Mouse (Mus musculus) neutrophil, adult 5-6 weeks (primary cell): Measurements from ENCODE around the gene Sipa1l1. TPM values are rescaled to one million over a fixed set of nuclear protein-coding genes. Genes with fewer than 3 reads are reported as not detected.

Source experiments
- ATAC-seq: fragments of 151-379, 151-347 bp; 2 replicates; pipeline ENCODE4 v1.8.0; 2017; ENCODE audit warnings: mild to moderate bottlenecking, moderate TSS enrichment; ENCODE audit not compliant: insufficient number of reproducible peaks, poor library complexity, low FRiP score, severe bottlenecking; ENCODE audit errors: extremely low read depth
- total RNA-seq: library from RNA; stranded (forward); fragments of 200-1000 nt; gene quantifications from 2 replicates; pipeline ENCODE4 v1.2.3, GENCODE M21; 2017

Sipa1l1 gene
- total RNA-seq, result 63.7 and 69.6 TPM in 2 replicates

DNA sequence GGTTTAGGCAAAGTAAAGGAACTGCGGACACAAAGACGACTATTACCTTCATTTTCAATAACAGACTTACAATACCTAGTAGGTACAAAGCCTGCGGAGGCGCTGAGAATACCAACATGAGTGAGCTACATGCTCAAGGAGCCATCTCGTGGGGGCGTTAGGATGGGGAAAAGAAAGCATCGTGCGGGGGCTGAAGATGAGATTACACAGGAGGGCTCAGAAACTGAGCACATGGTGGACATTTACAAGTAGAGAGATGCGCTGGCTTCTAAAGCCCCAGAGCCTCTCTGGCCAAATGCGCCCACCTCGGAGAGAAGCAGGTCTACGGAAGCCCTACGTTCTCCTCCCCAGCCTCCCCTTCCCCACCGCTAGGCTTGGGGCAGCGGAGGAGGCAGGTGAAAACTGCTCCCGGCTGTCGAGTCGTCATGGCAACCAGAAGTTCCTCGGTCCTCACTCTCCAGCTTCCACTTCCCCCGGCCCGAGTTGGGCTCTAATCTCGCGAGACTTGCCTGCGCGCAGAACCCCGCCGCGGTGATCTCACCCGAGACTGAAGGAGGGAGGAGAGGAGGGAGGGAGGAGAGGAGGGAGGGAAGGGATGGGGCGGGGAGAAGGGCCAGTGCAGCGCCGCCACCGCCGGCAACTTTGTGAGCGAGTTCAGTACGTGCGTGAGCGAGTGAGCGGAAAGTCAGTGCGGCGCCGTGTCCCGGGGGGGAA is at the start of gene Sipa1l1:
Gene Sipa1l1, plus strand, starts transcription at position 501 of the 714 bp plus-strand sequence.
- ATAC-seq, result peak; percentile 90

DNA sequence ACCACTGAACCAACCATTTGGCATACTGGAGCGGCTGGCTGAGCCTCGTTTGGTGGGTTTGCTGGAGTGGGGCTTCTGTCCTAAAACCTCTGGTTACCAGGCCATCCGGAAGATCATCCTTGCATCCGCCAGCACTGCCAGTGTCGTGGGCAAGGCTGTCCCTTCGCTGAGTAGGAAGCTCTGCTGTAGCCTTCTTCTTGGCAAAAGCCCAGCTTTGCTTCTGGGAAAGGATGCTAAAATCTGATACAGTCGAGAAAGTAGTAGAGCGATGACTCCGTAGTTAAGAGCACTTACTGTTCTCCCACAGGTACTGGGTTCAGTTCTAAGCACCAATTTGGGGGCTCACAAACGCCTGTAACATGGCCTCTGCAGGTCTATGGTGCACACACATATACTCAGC is 47.2 kb upstream of the Sipa1l1 start:
- ATAC-seq, result no peak

DNA sequence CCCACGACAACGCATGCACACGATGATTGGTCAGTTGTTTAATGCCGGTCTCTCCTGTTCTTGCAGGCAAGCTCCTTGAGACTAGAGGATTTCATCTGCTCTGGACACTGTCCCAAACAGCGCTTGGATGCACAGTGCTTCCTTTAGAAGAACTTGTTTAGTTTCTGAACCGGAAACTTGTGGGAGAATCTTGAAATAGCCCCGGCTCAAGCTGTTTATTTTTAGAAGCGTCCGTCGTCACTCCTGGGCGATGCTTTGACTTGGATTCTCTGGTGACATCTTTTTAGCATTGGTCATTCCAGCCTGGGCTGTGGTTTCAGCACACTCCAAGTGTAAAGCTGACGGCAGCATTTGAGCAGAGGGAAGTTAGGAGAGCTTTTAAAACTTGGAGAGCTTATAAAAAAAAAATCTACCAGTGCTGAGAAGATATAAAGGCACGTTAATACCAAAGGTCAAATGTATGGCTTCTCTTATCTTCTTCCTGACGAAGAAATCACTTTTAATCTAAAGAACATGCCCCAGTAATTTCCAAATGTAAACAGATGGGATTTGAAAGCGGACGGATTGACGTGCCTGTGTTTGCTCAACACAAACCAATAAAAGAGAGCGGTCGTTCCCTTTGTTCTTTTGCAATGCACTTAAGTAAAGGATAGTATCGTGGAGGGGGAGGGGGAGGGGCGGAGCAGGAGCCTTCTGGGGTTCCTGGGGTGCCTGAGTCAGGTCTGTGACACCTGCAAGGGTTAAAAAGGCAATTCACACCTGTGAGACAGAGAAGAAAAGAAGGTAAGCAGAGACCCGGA is 46.5 kb upstream of the Sipa1l1 start:
- no peak for ATAC-seq

DNA sequence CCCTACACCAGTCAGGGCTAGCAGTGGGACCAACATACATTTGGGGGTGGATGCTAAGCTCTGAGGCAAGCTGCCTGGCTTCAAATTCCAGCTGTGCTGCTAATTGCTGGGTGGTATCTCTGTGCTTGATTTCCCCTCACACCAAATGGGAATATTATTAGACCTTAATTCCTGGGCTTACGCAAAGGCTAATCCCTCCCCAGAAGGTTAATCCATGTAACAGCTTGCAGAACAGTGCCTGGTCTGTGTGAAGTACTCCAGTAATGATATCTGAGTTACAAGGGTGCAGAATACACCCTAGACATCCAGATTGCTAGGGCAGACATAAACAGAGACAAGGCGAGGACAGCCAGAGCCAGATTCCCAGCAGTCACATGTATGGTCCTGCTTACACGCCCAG is 42.3 kb upstream of the Sipa1l1 start:
- ATAC-seq, result no peak

DNA sequence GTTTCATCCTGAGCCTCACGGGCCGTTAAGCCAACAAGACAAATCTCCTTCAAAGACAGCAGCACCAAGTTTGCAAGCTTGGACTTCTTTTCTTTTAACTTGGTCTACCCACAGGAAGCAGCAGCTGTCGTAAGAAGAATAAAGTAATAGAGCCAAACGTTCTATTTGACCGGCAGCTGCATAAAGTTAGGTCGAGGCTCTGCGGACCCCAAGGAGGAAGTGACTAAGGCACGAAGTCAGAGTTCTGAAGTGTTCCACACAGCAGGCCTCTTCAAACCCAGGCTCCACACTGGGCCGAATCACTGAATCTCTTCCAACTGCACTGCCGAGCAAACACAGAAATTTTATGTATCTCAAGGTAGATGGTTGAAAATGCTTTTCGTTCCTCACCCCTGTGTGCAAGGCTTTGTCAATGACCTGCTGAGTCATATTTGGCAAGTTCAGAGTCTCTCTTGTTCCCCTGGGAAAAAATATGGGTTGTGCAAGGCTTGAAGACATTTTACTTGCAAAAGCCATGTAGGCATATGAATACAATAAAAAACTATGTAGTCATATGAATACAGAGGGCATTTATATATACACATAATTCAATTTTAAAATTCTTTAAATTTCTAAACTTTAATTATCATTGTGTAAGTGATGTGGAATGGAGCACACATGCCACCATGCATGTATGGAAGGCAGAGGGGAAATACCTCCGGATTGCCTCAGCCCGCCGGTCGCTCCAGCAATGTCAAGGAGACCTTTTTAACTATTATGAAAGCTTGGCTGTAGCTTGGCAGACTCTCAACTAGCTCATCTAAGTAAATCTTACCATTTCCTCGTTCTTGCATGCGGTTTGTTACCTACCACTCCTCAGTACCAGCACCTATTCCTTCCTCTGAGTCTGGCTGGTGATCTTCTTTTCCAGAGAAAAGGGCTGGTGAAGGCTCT is 29.6 kb upstream of the Sipa1l1 start:
- 0 out of 2 replicates have a peak, but pooled peaks have one; percentile 3 for ATAC-seq

DNA sequence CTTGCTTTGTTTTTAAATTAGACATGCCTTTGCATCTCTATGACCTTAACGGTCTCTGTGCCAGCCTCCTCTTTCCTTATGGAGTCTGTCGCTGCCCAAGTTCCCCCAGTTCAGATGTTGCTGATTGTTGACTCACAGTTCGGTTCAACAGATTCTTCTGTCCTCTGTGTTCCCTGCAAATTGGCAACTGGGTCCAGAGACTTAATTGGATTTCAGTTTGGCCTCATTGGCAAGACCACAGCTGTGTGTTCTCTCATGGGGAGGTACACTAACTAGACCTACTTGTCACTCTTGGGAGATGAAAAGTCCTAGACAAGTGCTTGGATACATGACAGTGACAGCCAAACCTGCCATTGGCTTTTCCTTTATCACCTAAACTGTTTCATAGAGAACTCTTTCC is 25.7 kb upstream of the Sipa1l1 start:
- ATAC-seq, result no peak

DNA sequence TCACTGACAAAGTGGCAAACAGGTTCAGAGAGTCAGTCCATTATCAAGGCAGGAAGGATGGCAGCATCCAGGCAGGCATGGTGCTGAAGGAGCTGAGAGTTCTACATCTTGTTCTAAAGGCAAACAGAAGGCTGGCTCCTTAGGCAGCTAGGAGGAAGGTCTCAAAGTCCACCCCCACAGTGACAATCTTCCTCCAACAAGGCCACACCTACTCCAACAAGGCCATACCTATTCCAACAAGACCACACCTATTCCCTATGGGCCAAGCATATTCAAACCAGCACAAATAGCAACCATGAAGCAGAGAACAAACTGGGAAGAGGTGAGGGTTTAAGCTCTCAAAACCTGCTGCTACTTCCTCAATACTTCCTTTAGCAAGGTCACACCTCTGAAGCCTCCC is 23.9 kb upstream of the Sipa1l1 start:
- ATAC-seq, result no peak

DNA sequence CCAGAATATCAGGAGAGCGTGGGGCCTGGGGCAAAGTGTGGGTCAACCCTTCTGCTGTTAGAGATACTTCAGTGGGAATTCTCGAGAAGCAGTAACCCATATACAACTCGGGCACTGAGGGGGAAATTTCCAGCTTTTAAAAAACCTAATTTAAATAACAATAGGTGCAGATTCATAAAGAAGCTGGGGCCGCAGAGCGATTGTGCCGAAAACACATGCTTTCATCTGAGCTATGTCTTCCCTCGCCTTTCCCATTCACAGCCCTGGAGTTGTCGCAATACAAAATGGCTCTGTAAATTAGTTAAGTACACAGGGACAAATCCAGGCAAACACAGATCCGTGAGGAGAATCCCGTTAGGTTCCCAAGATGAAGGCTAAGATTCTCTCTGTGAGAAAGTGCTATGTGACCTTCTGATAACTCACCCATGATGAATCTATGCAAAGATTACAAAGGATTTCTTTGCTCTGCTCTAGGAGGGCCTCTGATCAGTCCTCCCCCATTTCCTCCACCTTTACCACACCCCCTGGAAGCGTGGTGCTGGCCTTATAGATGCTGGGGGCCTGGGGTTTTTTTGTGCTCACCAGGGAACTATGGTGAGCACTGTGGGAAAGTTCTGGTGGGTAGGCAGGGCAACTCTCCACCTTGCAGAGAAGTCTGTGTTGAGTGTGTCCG is 22.0 kb upstream of the Sipa1l1 start:
- ATAC-seq, result no peak

DNA sequence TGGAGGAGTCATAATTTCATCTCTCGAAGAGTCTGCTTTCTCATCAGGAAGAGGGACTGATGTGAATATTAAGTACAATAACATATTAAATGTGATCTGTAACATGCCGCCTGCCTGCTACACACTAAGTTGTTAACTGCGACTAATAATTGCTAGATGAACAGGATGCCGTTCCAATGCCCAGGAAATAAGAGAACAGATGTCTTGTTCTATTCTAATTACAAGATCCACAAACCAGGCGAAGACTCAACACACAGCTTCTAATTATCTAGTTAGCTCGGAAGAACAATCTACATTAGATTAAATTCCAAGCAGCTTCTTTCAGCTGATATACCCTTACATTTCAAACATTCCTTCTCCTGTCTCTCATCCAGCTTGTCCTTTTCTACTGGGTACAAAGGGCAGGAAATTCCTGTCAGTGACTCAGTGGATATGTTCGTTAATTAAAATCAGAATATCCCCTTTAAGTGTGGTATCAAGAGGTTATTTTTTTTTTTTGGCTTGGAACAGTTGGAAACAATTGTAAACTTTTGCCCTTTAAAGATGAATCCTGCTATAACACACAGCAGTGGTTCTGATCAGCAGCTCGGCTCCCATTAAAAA is 20.7 kb upstream of the Sipa1l1 start:
- ATAC-seq, result no peak

DNA sequence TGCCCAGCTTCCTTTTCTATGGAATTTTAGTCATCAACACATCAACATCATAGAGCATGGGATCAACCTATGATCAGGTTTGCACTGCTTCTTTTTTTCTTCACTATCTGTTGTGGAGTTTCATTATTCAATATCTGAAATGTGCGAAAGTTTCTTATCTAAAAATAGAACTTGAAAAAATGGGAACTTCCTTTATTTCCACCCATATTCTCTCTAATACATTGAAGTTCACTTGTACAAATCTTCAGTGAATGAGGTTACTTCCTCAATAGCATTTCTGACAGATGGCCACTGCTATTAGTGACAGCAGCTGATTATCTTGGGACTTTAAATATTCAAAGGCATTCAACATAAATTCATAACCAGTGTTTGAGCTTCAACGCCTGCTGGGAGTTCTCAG is 18.1 kb upstream of the Sipa1l1 start:
- ATAC-seq, result no peak

DNA sequence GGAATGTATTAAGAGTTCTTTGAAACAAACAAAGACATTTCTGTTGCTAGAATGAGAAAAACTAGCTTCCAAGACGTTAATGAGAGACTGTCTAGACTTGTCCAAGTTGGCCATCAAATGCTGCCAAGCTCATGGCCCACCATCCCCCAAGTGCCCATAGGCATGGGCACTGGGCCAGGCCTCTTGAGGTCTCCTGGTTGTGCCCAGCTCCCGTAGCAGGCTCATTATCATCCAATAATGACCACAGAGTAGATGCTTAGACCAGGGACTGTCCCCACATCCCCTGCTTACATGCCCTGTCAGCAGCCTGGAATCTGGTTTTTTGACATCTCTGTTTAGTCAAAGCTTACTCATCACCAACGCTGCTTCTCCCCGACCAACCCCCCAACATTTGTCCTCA is 14.6 kb upstream of the Sipa1l1 start:
- no peak for ATAC-seq

DNA sequence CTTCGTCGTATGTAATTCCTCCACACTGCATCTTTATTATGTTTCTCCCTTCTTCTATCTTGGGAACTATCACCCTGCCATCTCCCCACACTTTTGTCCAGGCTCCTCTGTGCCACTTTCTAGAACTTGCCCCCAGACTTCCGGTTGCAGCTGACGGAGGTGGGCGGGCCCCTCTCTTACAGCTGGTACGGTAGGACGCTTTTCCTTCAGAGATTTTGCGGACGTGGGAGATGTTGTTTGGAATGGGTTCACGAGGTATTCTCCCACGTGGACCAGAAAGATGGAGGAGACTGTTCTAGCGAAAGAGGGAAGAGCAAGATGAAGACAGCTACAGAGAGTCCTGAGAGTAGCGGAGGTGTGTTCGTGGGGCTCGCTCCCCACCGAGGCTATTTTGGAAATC is 10.6 kb upstream of the Sipa1l1 start:
- no peak for ATAC-seq

DNA sequence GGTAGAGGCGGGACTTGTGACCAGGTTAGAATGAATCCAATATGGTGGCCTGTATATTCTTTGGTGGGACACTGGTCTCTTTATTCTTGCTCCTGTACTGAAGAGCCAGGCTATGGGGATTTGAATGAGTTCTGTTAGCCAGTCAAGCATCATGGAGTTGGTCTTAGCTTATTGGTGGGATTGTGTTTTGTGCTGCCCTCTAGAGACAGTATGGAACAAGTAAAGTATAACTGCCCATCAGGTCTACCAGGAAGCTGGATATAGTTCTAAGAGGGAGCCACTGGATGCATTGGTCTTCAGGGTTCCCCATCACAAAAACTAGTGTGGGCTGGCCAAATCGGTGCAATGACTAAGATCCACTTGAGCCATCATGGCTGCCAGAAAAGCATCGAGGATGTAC is 9.7 kb upstream of the Sipa1l1 start:
- ATAC-seq, result no peak

DNA sequence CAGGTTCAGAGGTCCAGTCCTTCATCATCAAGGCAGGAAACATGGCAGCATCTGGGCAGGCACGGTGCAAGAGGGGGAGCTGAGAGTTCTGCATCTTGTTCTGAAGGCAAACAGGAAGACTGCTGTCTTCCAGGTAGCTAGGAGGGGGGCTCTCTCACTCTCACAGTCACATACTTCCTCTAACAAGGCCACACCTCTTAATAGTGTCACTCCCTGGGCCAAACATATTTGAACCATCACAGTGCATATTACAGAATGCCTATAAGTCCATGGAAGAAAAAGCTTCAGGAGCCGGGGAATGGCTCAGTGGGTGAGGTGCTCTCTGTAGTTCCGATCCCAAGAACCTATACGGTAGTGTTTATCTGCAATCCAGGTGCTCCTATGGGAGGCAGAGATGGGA is 3.5 kb upstream of the Sipa1l1 start:
- peak; percentile 27; the same call in 1 of the 2 replicates for ATAC-seq

DNA sequence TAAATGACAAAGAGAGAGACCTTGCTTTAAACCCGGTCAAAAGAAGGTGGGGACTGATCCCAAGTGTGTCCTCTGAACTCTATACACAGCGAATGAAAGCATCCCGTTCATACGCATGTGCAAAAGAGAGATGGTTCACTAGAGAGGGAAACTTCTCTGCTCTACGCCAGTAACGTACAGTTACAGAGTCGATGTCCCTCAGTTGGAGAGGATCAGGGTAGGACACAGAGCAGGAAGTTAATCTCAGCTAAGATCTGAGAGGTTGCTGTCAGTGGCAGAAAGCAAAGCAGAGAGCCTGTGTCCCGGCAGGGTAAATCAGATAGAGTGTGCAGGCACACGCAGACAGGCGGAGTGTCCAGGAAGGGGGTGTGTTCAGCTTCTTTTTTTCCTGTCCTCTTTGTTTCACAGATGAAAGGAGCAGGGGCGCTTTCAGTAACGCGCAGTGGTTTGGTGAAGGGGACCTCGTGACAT is 3.0 kb upstream of the Sipa1l1 start:
- ATAC-seq, result no peak

DNA sequence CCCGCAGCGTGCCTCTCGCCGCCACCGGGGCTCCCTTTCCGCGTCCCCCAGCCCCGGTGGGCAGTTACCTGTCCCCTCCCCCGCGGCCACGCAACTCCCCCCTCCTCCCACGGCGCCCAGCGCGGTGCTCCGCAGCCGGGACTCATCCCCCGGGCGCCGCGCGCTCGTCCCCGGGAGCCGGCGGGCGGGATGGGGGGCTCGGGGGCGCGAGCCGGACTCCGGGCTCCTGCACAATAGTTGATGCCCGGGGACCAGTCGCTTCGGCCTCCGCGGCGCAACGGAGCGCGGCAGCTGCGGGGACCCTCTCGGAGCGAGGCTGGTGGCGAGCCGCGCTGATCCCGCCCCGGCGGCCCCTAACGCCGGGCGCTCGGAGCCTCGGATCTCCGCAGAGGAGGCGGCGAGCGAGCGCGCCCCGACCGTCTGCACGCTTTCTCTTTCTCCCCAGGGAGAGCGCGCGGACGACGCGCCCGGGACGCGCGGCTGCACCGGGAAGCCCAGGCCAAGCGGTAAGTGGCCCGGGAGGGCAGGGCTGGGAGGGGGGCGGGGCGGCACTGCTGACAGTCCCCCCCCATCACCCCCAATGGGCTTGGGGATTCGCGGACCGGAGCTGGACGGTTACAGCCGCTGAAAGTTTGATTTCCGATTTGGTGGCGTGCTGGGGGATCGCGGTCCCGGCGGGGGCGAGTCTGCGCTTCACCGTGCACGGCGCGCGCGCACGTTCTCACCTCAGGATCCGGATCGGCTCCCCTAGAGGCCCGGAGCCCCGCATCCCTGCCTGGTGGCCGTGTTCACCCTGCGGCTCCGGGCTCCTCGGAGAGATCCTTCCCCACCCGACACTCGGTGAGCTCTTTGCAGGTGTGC is 681 bp downstream of the Sipa1l1 start:
- ATAC-seq, result peak; percentile 5; the same call in 1 of the 2 replicates

DNA sequence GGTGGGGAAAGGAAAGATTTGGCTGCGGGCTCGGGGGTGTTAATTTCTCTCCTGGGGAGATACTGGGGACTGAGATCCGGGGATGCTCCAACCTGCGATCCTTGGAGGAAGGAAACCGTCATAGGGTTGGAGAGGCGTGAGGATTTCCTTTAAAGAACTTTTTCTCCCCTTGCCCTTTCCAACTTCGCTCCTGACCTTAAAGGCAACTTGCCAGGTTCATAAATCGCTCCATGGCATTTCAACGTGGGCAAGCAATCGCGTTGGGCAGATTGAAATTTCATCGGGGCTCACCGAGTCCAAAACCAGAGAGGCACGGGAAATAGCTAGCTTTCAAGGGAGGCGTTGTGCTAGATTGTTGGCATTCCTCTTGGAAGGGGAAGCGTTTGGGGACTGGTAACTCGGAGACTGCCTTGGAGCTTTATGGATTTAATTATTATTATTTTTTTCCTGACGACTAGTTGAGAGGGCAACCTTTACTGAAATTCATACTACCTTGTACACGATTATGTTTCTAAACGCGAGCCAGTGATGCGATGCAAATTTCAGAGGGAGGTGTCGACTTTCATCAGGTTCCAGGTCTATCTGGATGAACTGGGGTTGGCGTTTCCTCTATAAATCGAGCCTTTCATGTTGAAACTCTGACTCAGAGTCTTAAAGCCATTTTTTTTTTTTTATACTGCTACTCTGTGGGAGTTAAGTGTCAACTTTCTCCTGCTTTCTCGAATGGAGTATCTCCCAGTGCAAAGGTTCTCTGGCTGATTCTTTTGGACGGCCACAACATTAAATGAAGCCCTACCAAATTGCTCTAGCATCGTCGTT is 1.6 kb downstream of the Sipa1l1 start:
- no peak for ATAC-seq
